Mouse (Mus musculus) small intestine, adult 2 months (tissue): ENCODE measurements around the gene Fam162a. TPM values are rescaled to one million over a fixed set of nuclear protein-coding genes. Genes with fewer than 3 reads are reported as not detected.

Experiments
- H3K27ac ChIP-seq: fragments of 200-500 bp; 2 replicates; pipeline ENCODE4 v1.5.1; 2012; ENCODE audit warnings: low read depth, low read length, control low read depth, inconsistent platforms; ENCODE audit not compliant: insufficient read depth
- H3K27me3 ChIP-seq: fragments of 200-500 bp; 2 replicates; pipeline ENCODE4 v1.6.1; 2012; ENCODE audit warnings: mild to moderate bottlenecking, moderate library complexity, low read length, inconsistent platforms; ENCODE audit not compliant: control insufficient read depth, insufficient read depth
- H3K36me3 ChIP-seq: fragments of 200-500 bp; 2 replicates; pipeline ENCODE4 v1.6.1; 2012; ENCODE audit warnings: mild to moderate bottlenecking, low read length, control low read depth, inconsistent platforms; ENCODE audit not compliant: control insufficient read depth, insufficient read depth
- H3K4me1 ChIP-seq: fragments of 200-500 bp; 2 replicates; pipeline ENCODE4 v1.6.1; 2012; ENCODE audit warnings: low read length, inconsistent platforms, mixed read lengths; ENCODE audit not compliant: control insufficient read depth, insufficient read depth, insufficient read length
- H3K4me3 ChIP-seq: fragments of 200-500 bp; 2 replicates; pipeline ENCODE4 v1.5.1; 2012; ENCODE audit warnings: low read depth, mild to moderate bottlenecking, control low read depth, inconsistent platforms, low read length, moderate library complexity
- CTCF ChIP-seq: fragments of 200-500 bp; IDR thresholded peaks from 2 replicates; pipeline ENCODE4 v1.5.1; 2012; ENCODE audit warnings: low read depth, mild to moderate bottlenecking, control low read depth, inconsistent platforms, low read length, moderate library complexity, mixed read lengths; ENCODE audit not compliant: insufficient replicate concordance, insufficient read length; ENCODE audit errors: extremely low read depth
- POLR2A ChIP-seq: fragments of 200-500 bp; IDR thresholded peaks from 2 replicates; pipeline ENCODE4 v1.6.1; 2012; ENCODE audit warnings: low read depth, mild to moderate bottlenecking, control low read depth, inconsistent platforms, low read length, moderate library complexity
- WGBS: fragments of 180-500 bp; shearing (Covaris S2); methylation state at CpG from one replicate; pipeline ENCODE4 v1.1.7; 2018; 5-methylcytosine and 5-hydroxymethylcytosine counted together
- polyA plus RNA-seq: library from polyadenylated mRNA; depleted of rRNA; stranded (reverse); fragments of >200 nt; gene quantifications from 2 replicates; pipeline ENCODE4 v1.2.3, GENCODE M21; 2012

Gene Fam162a
- polyA plus RNA-seq, 1 experiment = 18.6 TPM

GRCm38 (mm10) chr16:36090785-36091509 is 19.6 kb upstream of the Fam162a start:
- peaks cover 6% of the 10 kb centered on the region; the same call in 1 of the 2 replicates for H3K36me3 ChIP-seq
- peak overlapping the region; percentile 76; the same call in 1 of the 2 replicates for H3K27ac ChIP-seq
- WGBS = 89% methylated on average over 11 of the region's 11 CpGs
- H3K4me1 ChIP-seq = peaks cover 20% of the 10 kb centered on the region; the same call in 1 of the 2 replicates
- no peak overlapping the region for H3K4me3 ChIP-seq
- no peaks in the 10 kb centered on the region for H3K27me3 ChIP-seq
- no peak for TF ChIP-seq CTCF
- TF ChIP-seq POLR2A = no peak

- WGBS = 33% methylated on average over 8 of the region's 8 CpGs
- H3K27me3 ChIP-seq = no peaks in the 10 kb centered on the region
Measured at GRCm38 (mm10) chr16:36089850-36090616, 18.6 kb upstream of the Fam162a start.

GRCm38 (mm10) chr16:36089065-36089464 is 17.7 kb upstream of the Fam162a start:
- peaks cover 11% of the 10 kb centered on the region for H3K36me3 ChIP-seq
- peaks cover 20% of the 10 kb centered on the region; the same call in 1 of the 2 replicates for H3K4me1 ChIP-seq
- H3K4me3 ChIP-seq = no peak overlapping the region
- H3K27ac ChIP-seq = peak overlapping the region; percentile 25
- WGBS = 60% methylated on average over 7 of the region's 7 CpGs
- no peaks in the 10 kb centered on the region for H3K27me3 ChIP-seq
- no peak for TF ChIP-seq POLR2A
- TF ChIP-seq CTCF = no peak

More at GRCm38 (mm10) chr16:36089850-36090616, 18.6 kb upstream of the Fam162a start:
- Histone ChIP-seq H3K27ac (peak overlapping the region; percentile 79; the same call in 1 of the 2 replicates), H3K4me3 (no peak overlapping the region), H3K36me3 (peaks cover 11% of the 10 kb centered on the region), H3K4me1 (peaks cover 20% of the 10 kb centered on the region; the same call in 1 of the 2 replicates)
- peak; percentile 10; the same call in 1 of the 2 replicates for TF ChIP-seq CTCF
- no peak for TF ChIP-seq POLR2A

- H3K27me3 ChIP-seq = no peaks in the 10 kb centered on the region
- H3K4me3 ChIP-seq = no peak overlapping the region
- H3K4me1 ChIP-seq = peaks cover 20% of the 10 kb centered on the region; the same call in 1 of the 2 replicates
- TF ChIP-seq CTCF (no peak), POLR2A (no peak)
- 14% methylated on average over 4 of the region's 4 CpGs for WGBS
- peaks cover 17% of the 10 kb centered on the region for H3K36me3 ChIP-seq
- peak overlapping the region; percentile 83 for H3K27ac ChIP-seq
Measured at GRCm38 (mm10) chr16:36087846-36088245, 16.5 kb upstream of the Fam162a start.

GRCm38 (mm10) chr16:36079916-36080315 is 8.5 kb upstream of the Fam162a start:
- Histone ChIP-seq H3K36me3 (peaks cover 6% of the 10 kb centered on the region), H3K4me3 (no peak overlapping the region), H3K4me1 (no peaks in the 10 kb centered on the region), H3K27me3 (no peaks in the 10 kb centered on the region), H3K27ac (no peak overlapping the region)
- WGBS = 97% methylated on average over 3 of the region's 3 CpGs
- TF ChIP-seq CTCF (no peak), POLR2A (no peak)

- Histone ChIP-seq H3K36me3 (no peaks in the 10 kb centered on the region), H3K4me3 (no peak overlapping the region), H3K4me1 (peaks cover 4% of the 10 kb centered on the region; the same call in 1 of the 2 replicates), H3K27ac (peak overlapping the region; percentile 38), H3K27me3 (no peaks in the 10 kb centered on the region)
- WGBS = 61% methylated on average over 3 of the region's 3 CpGs
- TF ChIP-seq CTCF (no peak), POLR2A (no peak)
Measured at GRCm38 (mm10) chr16:36074772-36075171, 3.4 kb upstream of the Fam162a start.
